Mouse (Mus musculus) kidney, postnatal 0 days (tissue): ENCODE data around the gene Tmem253. TPM values are rescaled to one million over a fixed set of nuclear protein-coding genes. Genes with fewer than 3 reads are reported as not detected.
"Not testable (repeated sequence)": the region's sequence is repeated elsewhere in the genome, so short reads cannot be mapped to it uniquely, and the experiment has no call there.

Experiments used
- ATAC-seq: fragments of 200-750 bp; cut with Nextera tagmentation; replicated peaks from 2 replicates; pipeline ENCODE4 v1.8.0; 2017; ENCODE audit warnings: low read depth, moderate number of reproducible peaks, moderate TSS enrichment, moderate library complexity; ENCODE audit not compliant: low FRiP score
- DNase-seq: peaks from one replicate; pipeline ENCODE4 v3.0.0-alpha.2; 2016; ENCODE audit warnings: low spot score
- H3K27ac ChIP-seq: fragments of 300-500 bp; sonication (generic); 2 replicates; pipeline ENCODE4 v1.5.1; 2014; ENCODE audit warnings: mild to moderate bottlenecking
- H3K27me3 ChIP-seq: fragments of 300-500 bp; sonication (generic); 2 replicates; pipeline ENCODE4 v1.6.1; 2014; ENCODE audit warnings: low read length, mixed read lengths; ENCODE audit not compliant: insufficient read depth
- H3K36me3 ChIP-seq: fragments of 300-500 bp; sonication (generic); 2 replicates; pipeline ENCODE4 v1.6.1; 2014; ENCODE audit warnings: low read length, mixed read lengths; ENCODE audit not compliant: insufficient read depth
- H3K4me1 ChIP-seq: fragments of 300-500 bp; sonication (generic); replicated peaks from 2 replicates; pipeline ENCODE4 v1.6.1; 2014; ENCODE audit warnings: antibody characterized with exemption, low read length, mixed read lengths; ENCODE audit not compliant: insufficient read depth
- H3K4me2 ChIP-seq: fragments of 300-500 bp; sonication (generic); 2 replicates; pipeline ENCODE4 v1.6.1; 2014; ENCODE audit warnings: mild to moderate bottlenecking, low read length, moderate library complexity, mixed read lengths
- H3K4me3 ChIP-seq: fragments of 300-500 bp; sonication (generic); replicated peaks from 2 replicates; pipeline ENCODE4 v1.5.1; 2014; ENCODE audit warnings: low read depth, low read length
- H3K9ac ChIP-seq: fragments of 300-500 bp; sonication (generic); 2 replicates; pipeline ENCODE4 v1.6.1; 2014; ENCODE audit warnings: low read depth, low read length
- H3K9me3 ChIP-seq: fragments of 300-500 bp; sonication (generic); replicated peaks from 2 replicates; pipeline ENCODE4 v1.6.1; 2016; ENCODE audit warnings: low read length, inconsistent platforms, mixed read lengths
- CTCF ChIP-seq: IDR thresholded peaks from 2 replicates; pipeline ENCODE4 v1.5.1; 2016; ENCODE audit warnings: antibody characterized with exemption, low read depth, mild to moderate bottlenecking, moderate library complexity
- WGBS: fragments of 180-500 bp; shearing (Covaris S2); extraction: QIAGEN DNeasy Blood & Tissue Kit; methylation state at CpG from one replicate; pipeline ENCODE4 v1.1.7; 2014; 5-methylcytosine and 5-hydroxymethylcytosine counted together
- polyA plus RNA-seq: library from polyadenylated mRNA; unstranded; fragments of >200 nt; fragmentation: Nextera tagmentation; extraction: Ambion mirVana; gene quantifications from 2 replicates; pipeline ENCODE4 v1.2.1, GENCODE M21; 2015

Gene Tmem253
- polyA plus RNA-seq, 1 experiment from 2014 or later = 2.3 TPM

DNA sequence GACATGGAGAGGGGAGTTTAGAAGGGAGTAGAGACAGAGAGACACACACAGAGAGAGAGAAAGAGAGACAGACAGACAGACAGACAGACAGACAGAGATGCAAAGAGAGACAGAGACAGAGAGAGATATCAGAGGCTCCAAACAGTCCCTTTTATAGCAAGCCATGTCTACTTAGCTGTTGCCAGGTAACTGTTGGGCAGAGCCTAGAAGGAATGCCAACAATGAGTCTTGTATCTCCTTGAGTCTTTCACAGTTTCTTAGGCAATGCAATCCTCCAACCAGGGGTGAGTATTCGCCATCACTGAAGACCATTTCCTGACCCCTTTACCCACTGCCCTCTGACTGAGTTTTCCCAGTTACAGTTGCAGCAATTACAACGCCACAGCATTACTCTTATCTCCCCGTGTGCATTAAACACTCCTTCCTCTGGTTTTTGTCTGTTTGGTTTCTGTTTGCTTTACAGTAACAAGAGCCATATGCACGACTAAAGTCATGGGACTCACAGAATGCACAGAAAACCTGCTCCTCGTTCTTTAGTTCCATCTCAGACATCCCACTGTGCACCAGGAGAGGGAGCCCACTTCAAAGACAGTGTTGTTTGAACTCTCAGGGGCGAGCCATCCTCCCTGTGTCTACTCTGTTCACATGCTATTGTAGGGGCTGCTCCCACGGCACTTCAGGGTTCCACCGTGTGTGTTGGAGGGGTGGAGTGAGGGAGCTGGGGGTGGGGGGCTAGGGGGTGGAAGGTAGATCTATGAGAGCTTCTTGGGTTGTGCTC, 29.6 kb downstream of the Tmem253 start:
- Histone ChIP-seq H3K36me3 (no peaks in the 10 kb centered on the region), H3K9me3 (no peaks in the 10 kb centered on the region), H3K27ac (no peak overlapping the region), H3K4me2 (no peak overlapping the region), H3K4me3 (no peak overlapping the region), H3K27me3 (no peaks in the 10 kb centered on the region), H3K9ac (no peak overlapping the region), H3K4me1 (no peaks in the 10 kb centered on the region)
- WGBS = 8% methylated on average over 8 of the region's 8 CpGs
- no peak; the same call in 1 of the 2 replicates for ATAC-seq
- DNase-seq = peak; percentile 75
- TF ChIP-seq CTCF = peak; percentile 70

DNA sequence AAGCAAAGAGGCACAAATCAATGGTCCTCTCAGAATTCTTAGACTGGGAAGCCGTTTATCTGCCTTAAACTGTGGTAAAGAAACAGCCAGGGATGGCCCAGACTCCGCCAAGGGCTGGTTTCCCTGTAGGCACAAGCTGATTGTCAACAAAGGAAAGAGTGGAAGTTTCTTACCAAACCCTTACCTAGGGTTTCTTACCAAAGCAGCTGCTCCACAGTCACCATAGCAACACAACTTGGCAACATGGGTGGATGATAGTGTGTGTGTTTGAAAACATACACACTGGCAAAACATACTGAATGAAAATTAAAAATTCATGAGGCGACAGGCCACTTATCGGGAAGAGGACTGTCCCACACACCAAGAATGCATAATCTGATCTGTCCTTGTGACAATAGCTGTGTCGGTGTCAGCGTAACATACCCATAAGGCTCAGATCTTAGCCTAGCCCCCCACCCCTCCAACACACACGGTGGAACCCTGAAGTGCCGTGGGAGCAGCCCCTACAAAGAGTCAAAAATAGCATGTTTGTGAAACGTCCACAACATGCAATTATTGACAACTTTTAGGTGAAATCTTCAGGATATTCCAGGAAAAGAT, 30.6 kb downstream of the Tmem253 start:
- Histone ChIP-seq H3K36me3 (no peaks in the 10 kb centered on the region), H3K27ac (no peak overlapping the region), H3K4me2 (no peak overlapping the region), H3K4me3 (no peak overlapping the region), H3K9ac (no peak overlapping the region), H3K9me3 (no peaks in the 10 kb centered on the region), H3K27me3 (no peaks in the 10 kb centered on the region), H3K4me1 (no peaks in the 10 kb centered on the region)
- TF ChIP-seq CTCF = no peak
- DNase-seq (no peak), ATAC-seq (no peak)
- 79% methylated on average over 9 of the region's 9 CpGs for WGBS

DNA sequence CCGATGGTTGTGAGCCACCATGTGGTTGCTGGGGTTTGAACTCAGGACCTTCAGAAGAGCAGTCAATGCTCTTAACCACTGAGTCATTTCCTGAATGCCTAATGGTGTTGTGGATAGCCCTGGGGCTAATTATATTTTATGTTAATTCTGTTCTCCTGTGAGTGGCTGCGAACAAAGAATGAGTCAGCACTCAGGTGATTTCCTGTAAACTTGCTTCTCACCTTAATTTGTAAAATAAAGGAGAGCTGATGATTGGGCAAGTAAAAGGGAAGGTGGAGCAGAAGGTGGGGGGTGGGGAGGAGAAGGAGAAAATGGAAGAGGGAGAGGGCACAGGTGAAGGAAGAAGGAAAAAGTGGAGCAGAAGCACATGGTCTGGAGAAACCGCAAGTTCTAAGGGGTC, 37.3 kb downstream of the Tmem253 start:
- not testable (repeated sequence) for ATAC-seq, H3K36me3 ChIP-seq, H3K9ac ChIP-seq, DNase-seq, H3K4me2 ChIP-seq, H3K27ac ChIP-seq, H3K4me3 ChIP-seq, H3K9me3 ChIP-seq, H3K27me3 ChIP-seq, H3K4me1 ChIP-seq
- WGBS = 74% methylated on average over 3 of the region's 3 CpGs

DNA sequence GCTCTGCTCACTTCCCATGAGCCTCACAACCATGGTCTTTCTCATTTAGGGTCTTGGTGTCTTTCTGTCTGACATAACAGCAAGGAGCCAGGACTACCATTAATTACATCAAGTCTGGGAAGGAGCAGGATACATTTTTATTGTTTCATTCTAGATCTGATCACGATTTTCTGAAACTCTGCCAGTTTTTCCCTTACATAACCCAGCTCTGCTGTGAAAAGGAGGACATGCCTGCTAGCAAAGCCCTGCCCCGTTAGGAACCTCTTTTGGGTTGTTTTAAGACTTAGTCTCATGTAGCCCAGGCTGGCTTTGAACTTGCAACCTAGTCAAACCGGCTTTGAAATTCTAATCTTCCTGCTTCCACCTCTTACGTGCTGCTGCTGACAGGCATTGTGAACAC, 44.5 kb downstream of the Tmem253 start:
- no peak for TF ChIP-seq CTCF
- H3K36me3 ChIP-seq = no peaks in the 10 kb centered on the region
- no peak overlapping the region for H3K4me2 ChIP-seq
- no peak overlapping the region for H3K4me3 ChIP-seq
- H3K4me1 ChIP-seq = no peaks in the 10 kb centered on the region
- ATAC-seq = no peak
- H3K27me3 ChIP-seq = no peaks in the 10 kb centered on the region
- H3K9ac ChIP-seq = no peak overlapping the region
- DNase-seq = peak; percentile 18
- WGBS = 43% methylated on average over 4 of the region's 4 CpGs
- no peaks in the 10 kb centered on the region for H3K9me3 ChIP-seq
- H3K27ac ChIP-seq = no peak overlapping the region

DNA sequence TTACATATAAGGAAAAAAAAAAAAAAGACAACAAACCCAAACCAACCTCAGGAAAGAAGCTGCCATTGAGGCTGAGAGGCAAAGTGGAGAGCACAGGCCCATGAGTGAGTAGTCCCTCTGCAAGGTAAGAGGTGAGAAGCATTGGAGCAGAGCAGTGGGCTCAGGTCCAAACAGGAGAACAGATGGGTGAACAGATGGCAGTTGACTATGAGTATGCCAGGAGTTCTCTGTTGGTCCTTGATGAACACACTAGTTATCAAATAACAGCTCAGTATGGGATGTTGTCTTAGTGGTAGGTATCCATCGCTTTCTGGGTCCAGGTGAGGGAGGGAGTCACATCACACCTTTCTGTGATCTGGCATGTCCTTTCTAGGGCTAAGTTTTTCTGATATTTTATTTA, 45.3 kb downstream of the Tmem253 start:
- no peak for ATAC-seq
- Histone ChIP-seq H3K4me2 (no peak overlapping the region), H3K36me3 (no peaks in the 10 kb centered on the region), H3K4me1 (no peaks in the 10 kb centered on the region), H3K27me3 (no peaks in the 10 kb centered on the region), H3K4me3 (no peak overlapping the region), H3K9ac (no peak overlapping the region), H3K27ac (no peak overlapping the region), H3K9me3 (no peaks in the 10 kb centered on the region)
- no peak for DNase-seq
- 83% methylated on average over 1 of the region's 1 CpGs for WGBS
- TF ChIP-seq CTCF = no peak

DNA sequence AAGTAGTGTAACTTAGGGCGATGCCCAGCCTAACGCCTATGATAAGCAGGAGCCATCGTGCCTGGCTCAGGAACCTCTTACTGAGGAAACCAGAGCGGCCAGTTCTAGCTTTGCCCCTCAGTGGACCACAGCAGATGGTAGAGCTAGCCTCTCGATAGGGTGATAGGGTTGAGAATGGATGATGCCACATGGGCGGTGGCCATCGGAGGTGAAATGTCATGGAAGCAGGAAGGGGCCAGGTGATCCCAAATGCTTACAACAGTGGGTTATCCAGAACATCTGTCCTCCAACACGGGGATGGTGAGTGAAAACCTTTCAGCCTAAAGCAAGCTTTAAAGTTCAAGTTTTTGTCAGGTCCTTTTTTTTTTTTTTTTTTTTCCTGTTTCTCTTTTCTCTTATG, 46.3 kb downstream of the Tmem253 start:
- ATAC-seq (no peak), DNase-seq (no peak)
- H3K4me1 ChIP-seq = no peaks in the 10 kb centered on the region
- H3K4me3 ChIP-seq = no peak overlapping the region
- no peak overlapping the region for H3K4me2 ChIP-seq
- 87% methylated on average over 8 of the region's 8 CpGs for WGBS
- H3K27me3 ChIP-seq = no peaks in the 10 kb centered on the region
- no peaks in the 10 kb centered on the region for H3K36me3 ChIP-seq
- H3K9ac ChIP-seq = no peak overlapping the region
- no peaks in the 10 kb centered on the region for H3K9me3 ChIP-seq
- no peak for TF ChIP-seq CTCF
- no peak overlapping the region for H3K27ac ChIP-seq
